Mouse (Mus musculus) brain, embryonic 18.5 days (tissue): ENCODE measurements around the gene Pbld2.

Source experiments
- DNase-seq: peaks from one replicate; pipeline ENCODE4 v3.0.0-alpha.2; 2012; ENCODE audit warnings: low read depth, low spot score

Gene Pbld2

GRCm38 (mm10) chr10:63023749-63024579 lies at the start of gene Pbld2, which contains the start of gene Hnrnph3:
Pbld2 (plus strand) TSS chr10:63024315.
Hnrnph3 (minus strand) TSS chr10:63024217.
- peak; percentile 96 for DNase-seq

GRCm38 (mm10) chr10:62979667-62980038 lies 44.5 kb upstream of the Pbld2 start:
- no peak for DNase-seq

- peak; percentile 70 for DNase-seq
Observed at GRCm38 (mm10) chr10:62980039-62980954, 43.8 kb upstream of the Pbld2 start, which contains the start of gene Rufy2. Rufy2 (plus strand) TSS chr10:62980223.

- no peak for DNase-seq
Observed at GRCm38 (mm10) chr10:62984072-62984471, 40.0 kb upstream of the Pbld2 start.

- DNase-seq = no peak
Observed at GRCm38 (mm10) chr10:62984495-62984894, 39.6 kb upstream of the Pbld2 start.

- no peak for DNase-seq
Observed at GRCm38 (mm10) chr10:62987341-62987740, 36.8 kb upstream of the Pbld2 start.

- DNase-seq = no peak
Observed at GRCm38 (mm10) chr10:62990636-62991035, 33.5 kb upstream of the Pbld2 start.

DNA sequence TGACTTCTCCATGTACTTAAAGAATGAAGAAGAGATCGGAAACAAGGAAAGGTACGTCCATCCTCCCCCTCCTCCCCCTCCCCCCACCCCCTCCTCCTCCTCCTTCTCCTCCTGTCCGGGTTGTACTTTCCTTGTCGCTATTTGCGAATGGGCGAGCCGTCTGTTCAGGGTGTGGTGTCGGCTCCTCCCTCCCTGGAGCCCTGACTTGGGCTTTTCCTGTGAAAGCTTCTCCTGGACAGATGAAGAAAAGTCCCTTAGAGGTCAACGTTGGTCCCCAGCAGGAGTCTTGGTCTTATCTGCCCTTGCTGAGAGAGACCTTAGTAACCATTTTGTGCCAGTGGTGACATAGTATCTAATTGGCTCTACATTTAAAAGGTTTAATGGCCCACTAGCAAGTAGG lies 30.1 kb upstream of the Pbld2 start:
- DNase-seq = no peak

- no peak for DNase-seq
Observed at GRCm38 (mm10) chr10:63000584-63000983, 23.5 kb upstream of the Pbld2 start.

GRCm38 (mm10) chr10:63003252-63003651 lies 20.9 kb upstream of the Pbld2 start:
- no peak for DNase-seq

- DNase-seq = no peak
Observed at GRCm38 (mm10) chr10:63004556-63004955, 19.6 kb upstream of the Pbld2 start.

DNA sequence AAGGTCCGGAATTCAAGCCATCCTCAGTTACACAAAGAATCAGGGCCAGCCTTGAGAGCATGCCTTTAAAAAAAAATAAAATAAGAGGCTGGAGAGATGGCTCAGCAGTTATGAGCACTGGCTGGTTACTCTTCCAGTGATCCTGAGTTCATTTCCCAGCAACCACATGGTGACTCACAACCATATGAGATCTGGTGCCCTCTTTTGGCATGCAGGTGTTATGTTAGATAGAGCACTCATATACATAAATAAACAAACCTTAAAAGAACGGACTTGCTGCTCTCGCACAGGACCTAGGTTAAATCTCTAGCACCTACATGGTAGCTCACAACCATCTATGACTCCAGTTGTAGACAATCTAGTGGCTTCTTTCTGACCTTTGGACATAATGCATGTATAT lies 15.9 kb upstream of the Pbld2 start:
- no peak for DNase-seq

- no peak for DNase-seq
Observed at GRCm38 (mm10) chr10:63010268-63010667, 13.8 kb upstream of the Pbld2 start.

- no peak for DNase-seq
Observed at GRCm38 (mm10) chr10:63011556-63011955, 12.6 kb upstream of the Pbld2 start.

- DNase-seq = no peak
Observed at GRCm38 (mm10) chr10:63013476-63013875, 10.6 kb upstream of the Pbld2 start.

- DNase-seq = no peak
Observed at GRCm38 (mm10) chr10:63014168-63014567, 9.9 kb upstream of the Pbld2 start.

DNA sequence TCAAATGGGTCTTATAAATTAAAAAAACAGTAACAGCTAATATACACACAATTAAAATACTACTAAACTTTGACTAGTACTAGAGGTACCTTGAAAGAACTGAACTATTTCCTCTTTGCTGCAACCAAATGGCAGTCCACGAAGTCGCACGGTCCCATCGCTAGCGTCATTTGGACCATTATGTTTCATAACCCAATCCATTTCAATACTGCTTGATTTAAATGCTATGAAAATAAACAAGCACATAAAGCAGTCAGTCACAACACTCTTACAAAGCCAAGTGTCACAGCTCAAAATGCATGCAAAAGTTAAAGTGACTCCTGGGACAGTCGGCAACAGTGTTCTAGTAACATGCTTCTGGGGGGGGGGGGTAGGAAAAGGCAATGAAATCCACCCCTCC lies 4.8 kb upstream of the Pbld2 start:
- no peak for DNase-seq

DNA sequence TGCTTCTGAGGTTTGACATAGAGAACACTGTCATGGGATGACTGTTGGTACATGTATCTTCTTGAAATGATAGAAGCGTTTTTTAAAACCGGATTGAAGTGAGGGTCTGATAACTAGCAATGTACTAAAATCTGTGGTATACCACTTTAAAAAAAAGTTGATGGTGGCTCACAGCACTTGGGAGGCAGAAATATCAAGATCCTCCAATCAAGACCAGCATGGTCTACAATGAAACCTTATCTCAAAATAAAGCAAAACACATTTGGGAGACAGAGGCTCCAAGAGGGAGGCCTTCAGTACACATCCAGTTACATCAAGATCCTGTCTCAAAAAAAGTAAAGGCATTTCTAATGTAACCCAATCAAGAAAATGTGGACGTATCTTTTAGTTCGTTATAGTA lies 2.4 kb upstream of the Pbld2 start:
- DNase-seq = no peak

DNA sequence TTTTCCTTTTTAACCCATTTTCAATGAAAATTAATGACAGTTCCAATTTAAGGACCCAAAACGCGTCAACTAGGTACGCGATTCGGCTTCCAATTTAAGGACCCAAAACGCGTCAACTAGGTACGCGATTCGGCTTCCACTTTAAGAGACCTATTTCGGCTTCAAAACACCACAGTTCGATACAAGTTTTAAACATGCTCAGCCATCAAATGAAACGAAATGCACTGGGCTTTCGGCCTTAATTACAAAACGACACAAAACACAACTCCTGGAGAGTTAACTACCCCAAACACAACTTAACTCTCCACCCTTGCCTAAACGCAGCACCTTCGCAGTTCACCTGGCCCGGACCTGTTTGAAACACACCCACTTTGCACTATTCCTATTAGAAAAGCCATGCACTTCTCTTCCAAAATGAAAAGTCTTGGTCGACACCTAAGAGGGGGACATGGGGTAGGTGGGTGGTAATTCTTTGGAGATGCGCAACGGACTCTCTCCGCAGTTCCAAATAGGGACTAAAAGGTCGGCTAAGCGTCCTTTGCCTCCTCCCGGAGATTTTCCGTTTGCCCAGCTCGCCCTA lies 1.5 kb upstream of the Pbld2 start:
- DNase-seq = no peak

DNA sequence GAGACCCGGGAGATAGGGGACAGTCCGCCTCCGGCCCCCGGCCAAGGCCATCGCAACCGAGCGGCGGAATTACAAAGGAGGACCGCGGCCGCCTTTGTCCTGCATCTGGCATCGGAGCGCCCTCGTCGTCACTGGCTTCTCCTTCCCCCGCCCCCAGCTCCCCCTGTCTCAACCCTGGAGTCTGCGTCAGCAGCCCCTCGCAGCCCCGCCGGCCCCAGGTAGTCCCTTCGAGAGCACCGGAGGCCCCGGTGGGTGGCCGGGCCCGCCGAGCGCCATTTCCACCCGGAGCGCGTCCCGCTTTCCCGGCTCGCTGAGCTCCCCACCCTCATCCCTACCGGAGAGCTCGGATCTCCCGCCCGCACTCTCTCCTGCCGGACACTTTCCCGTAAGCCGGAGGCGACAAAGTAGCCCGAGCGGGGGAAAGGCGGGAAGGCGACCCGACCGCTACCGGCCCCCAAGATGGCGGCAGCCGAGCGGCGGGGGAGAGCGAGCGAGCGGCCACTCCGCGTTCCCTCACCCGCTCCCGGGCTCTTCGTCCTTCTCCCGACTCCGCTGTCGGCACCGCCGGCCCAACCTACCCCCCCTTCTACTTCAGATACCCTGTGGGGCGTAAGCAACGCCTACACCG lies 880 bp upstream of the Pbld2 start:
- no peak for DNase-seq

GRCm38 (mm10) chr10:63024580-63024910 lies 430 bp downstream of the Pbld2 start:
- DNase-seq = no peak

- DNase-seq = no peak
Observed at GRCm38 (mm10) chr10:63025016-63025415, 901 bp downstream of the Pbld2 start.
